Mouse (Mus musculus): ENCODE measurements at regions not wholly inside any gene's neighbourhood (a gene's known extent, or its start where the extent isn't known, plus 50 kb on each side); places are given as distances from the start of the nearest gene placed in this dataset.

DNA sequence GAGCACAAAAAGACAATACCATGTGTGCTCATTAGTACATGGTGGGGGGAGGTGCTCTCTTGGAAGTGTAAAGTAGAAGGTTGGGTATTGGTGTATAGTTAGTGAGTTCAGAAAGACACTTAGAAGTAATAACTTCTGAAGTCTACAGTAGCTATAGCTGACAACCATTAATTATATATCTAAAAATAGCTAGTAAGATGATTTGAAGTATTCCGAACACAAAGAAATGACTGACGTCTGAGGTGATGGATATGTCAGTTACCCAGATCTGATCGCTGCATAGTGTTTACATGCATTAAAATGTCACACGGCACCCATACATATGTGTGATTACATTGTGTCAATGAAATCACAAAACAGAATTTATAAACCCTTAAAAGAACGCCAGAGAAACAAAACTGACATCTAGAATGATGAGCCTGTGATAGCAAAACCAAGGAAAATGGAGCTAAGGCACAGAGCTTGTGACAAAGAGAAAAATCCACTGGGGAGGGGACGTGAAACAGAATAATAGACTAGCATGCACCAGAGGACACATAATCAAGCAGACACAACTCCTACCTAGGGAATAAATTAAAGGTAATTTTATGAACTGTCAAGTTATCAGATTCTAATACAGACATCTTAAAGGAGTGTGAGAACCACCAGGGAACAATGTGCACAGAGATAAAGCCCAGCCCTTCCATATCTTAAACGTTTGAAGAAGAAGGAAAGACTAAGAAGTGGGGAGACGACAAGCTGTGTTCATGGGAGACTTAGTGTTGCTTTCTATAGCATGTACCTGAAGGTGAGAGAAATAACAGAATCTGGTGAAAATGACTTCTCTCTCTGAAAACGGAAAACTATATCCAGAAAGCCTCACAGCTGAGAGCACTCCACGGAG, 142.5 kb upstream of the Tmtc1 start:
- Histone ChIP-seq H3K36me3 (replicated peaks in 1 of 2; ENCODE audit: control insufficient read depth in 1 of 2, insufficient read depth in 1 of 2, low read length in 1 of 2) (no peaks in the 10 kb centered on the region), H3K27ac (ENCODE audit: insufficient read depth, low read depth) (no peak overlapping the region), H3K9ac (ENCODE audit: insufficient read depth, low read depth) (no peak overlapping the region), H3K4me1 (ENCODE audit: control insufficient read depth in 1 of 2, insufficient read depth in 2 of 2) (no peaks in the 10 kb centered on the region), H3K4me3 (replicated peaks in 1 of 3; ENCODE audit: low read depth in 2 of 3, low read length in 2 of 3, poor library complexity in 1 of 3) (no peak overlapping the region), H3K9me3 (replicated peaks; ENCODE audit: low read length) (no peaks in the 10 kb centered on the region), H3K27me3 (replicated peaks) (no peaks in the 10 kb centered on the region), H3K4me2 (ENCODE audit: insufficient read depth, low read depth, poor library complexity, severe bottlenecking) (no peak overlapping the region; the same call in 1 of the 2 replicates), H3K79me2 (replicated peaks; ENCODE audit: control insufficient read depth, extremely low read depth, insufficient read depth, poor library complexity, severe bottlenecking) (no peaks in the 10 kb centered on the region)
- dilution Hi-C loops (cut with MboI; ENCODE audit: extremely low pct_ligation_motif_present, extremely low pct_unique_long_range_greater_than_20kb, low sequenced_read_pairs) (no loop called here), in situ Hi-C loops (cut with MboI; ENCODE audit: low pct_ligation_motif_present, low pct_unique_long_range_greater_than_20kb, low sequenced_read_pairs) (no loop called here)
- DNase-seq (ENCODE audit: extremely low read depth): no peak
- TF ChIP-seq KAT2A (IDR thresholded peaks at IDR 0.05; ENCODE audit: insufficient replicate concordance, low read length): no peak
- TF ChIP-seq MAFK (IDR thresholded peaks at IDR 0.05; ENCODE audit: insufficient replicate concordance, low read length): no peak
- TF ChIP-seq SIN3A (IDR thresholded peaks at IDR 0.05; ENCODE audit: low read length): no peak
- TF ChIP-seq JUN (IDR thresholded peaks at IDR 0.05; ENCODE audit: insufficient read depth, low read depth, low read length): no peak
- no peak for TF ChIP-seq ZC3H11A (IDR thresholded peaks at IDR 0.05; ENCODE audit: low read depth, low read length)
- no peak for TF ChIP-seq CTCF (conservative IDR thresholded peaks at IDR 0.05 in 1 of 2, IDR thresholded peaks at IDR 0.05 in 1 of 2; ENCODE audit: low read depth in 2 of 2, low read length in 2 of 2)
- no peak for TF ChIP-seq ETS1 (conservative IDR thresholded peaks at IDR 0.05; ENCODE audit: low read depth, low read length)
- TF ChIP-seq MAX (IDR thresholded peaks at IDR 0.05; ENCODE audit: low read length): no peak
- no peak for TF ChIP-seq ZMIZ1 (IDR thresholded peaks at IDR 0.05; ENCODE audit: low read depth, low read length)
- TF ChIP-seq TCF12 (IDR thresholded peaks at IDR 0.05; ENCODE audit: low read depth, low read length): no peak
- no peak for TF ChIP-seq ELF1 (IDR thresholded peaks at IDR 0.05; ENCODE audit: low read depth, low read length)
- no peak for TF ChIP-seq USF1 (IDR thresholded peaks at IDR 0.05; ENCODE audit: low read depth, low read length)
- no peak for TF ChIP-seq EP300 (IDR thresholded peaks at IDR 0.05; ENCODE audit: low read length)
- no peak for TF ChIP-seq HCFC1 (IDR thresholded peaks at IDR 0.05; ENCODE audit: low read depth, low read length)
- TF ChIP-seq MEF2A (IDR thresholded peaks at IDR 0.05; ENCODE audit: borderline replicate concordance, low read depth, low read length): no peak
- no peak for TF ChIP-seq USF2 (conservative IDR thresholded peaks at IDR 0.05; ENCODE audit: low read depth, low read length)
- TF ChIP-seq TBP (conservative IDR thresholded peaks at IDR 0.05; ENCODE audit: low read depth, low read length): no peak
- no peak for TF ChIP-seq PAX5 (IDR thresholded peaks at IDR 0.05; ENCODE audit: low read length)
- no peak for TF ChIP-seq CHD2 (IDR thresholded peaks at IDR 0.05; ENCODE audit: low read length)
- no peak for TF ChIP-seq GABPA (IDR thresholded peaks at IDR 0.05; ENCODE audit: insufficient replicate concordance, low read depth, low read length)

DNA sequence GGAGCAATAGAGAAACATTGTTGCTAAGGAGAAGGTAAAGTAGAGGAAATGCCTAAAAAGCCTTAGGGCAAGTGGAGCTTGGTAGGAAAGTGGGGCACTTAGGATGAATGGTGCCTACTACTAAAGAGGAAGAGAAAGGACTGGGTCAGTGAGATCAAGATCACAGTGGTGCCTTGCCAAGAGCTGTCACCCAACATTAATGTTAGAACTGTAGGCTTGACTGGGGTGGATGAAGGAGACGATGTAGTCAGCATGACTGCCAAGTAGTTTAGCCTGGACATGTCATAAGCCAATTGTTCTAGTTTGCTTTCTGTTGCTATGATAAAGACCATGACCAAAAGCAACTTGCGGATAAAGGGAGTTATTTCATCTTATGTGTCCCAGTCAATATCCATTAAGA, 139.9 kb upstream of the Tmtc1 start:
- no peak for DNase-seq (ENCODE audit: extremely low read depth)
- in situ Hi-C loops (cut with MboI; ENCODE audit: low pct_ligation_motif_present, low pct_unique_long_range_greater_than_20kb, low sequenced_read_pairs) (no loop called here), dilution Hi-C loops (cut with MboI; ENCODE audit: extremely low pct_ligation_motif_present, extremely low pct_unique_long_range_greater_than_20kb, low sequenced_read_pairs) (no loop called here)
- no peaks in the 10 kb centered on the region for H3K27me3 ChIP-seq (replicated peaks)
- H3K36me3 ChIP-seq (replicated peaks in 1 of 2; ENCODE audit: control insufficient read depth in 1 of 2, insufficient read depth in 1 of 2, low read length in 1 of 2): no peaks in the 10 kb centered on the region
- no peak overlapping the region for H3K4me3 ChIP-seq (replicated peaks in 1 of 3; ENCODE audit: low read depth in 2 of 3, low read length in 2 of 3, poor library complexity in 1 of 3)
- H3K79me2 ChIP-seq (replicated peaks; ENCODE audit: control insufficient read depth, extremely low read depth, insufficient read depth, poor library complexity, severe bottlenecking): no peaks in the 10 kb centered on the region
- no peak for TF ChIP-seq POLR2A (IDR thresholded peaks at IDR 0.05; ENCODE audit: low read depth, low read length)
- TF ChIP-seq E2F4 (IDR thresholded peaks at IDR 0.05; ENCODE audit: insufficient replicate concordance, low read depth, low read length): no peak
- no peak for TF ChIP-seq SMC3 (IDR thresholded peaks at IDR 0.05; ENCODE audit: low read depth, low read length)
- no peak for TF ChIP-seq MAZ (IDR thresholded peaks at IDR 0.05; ENCODE audit: low read depth, low read length)
- no peak for TF ChIP-seq ZC3H11A (IDR thresholded peaks at IDR 0.05; ENCODE audit: low read depth, low read length)
- TF ChIP-seq MYC (IDR thresholded peaks at IDR 0.05; ENCODE audit: low read depth, low read length): no peak
- TF ChIP-seq NRF1 (IDR thresholded peaks at IDR 0.05; ENCODE audit: low read depth, low read length): no peak
- TF ChIP-seq BHLHE40 (IDR thresholded peaks at IDR 0.05; ENCODE audit: low read depth, low read length): no peak
- no peak for TF ChIP-seq RAD21 (IDR thresholded peaks at IDR 0.05; ENCODE audit: low read depth, low read length)
- no peak for TF ChIP-seq TCF12 (IDR thresholded peaks at IDR 0.05; ENCODE audit: low read depth, low read length)
- TF ChIP-seq ETS1 (conservative IDR thresholded peaks at IDR 0.05; ENCODE audit: low read depth, low read length): no peak
- TF ChIP-seq IRF4 (IDR thresholded peaks at IDR 0.05; ENCODE audit: low read depth, low read length): no peak
- TF ChIP-seq ELF1 (IDR thresholded peaks at IDR 0.05; ENCODE audit: low read depth, low read length): no peak
- TF ChIP-seq ZNF384 (IDR thresholded peaks at IDR 0.05; ENCODE audit: low read depth, low read length): no peak
- no peak for TF ChIP-seq CHD1 (IDR thresholded peaks at IDR 0.05; ENCODE audit: low read depth, low read length)
- TF ChIP-seq JUN (IDR thresholded peaks at IDR 0.05; ENCODE audit: insufficient read depth, low read depth, low read length): no peak
- no peak overlapping the region for H3K27ac ChIP-seq (ENCODE audit: insufficient read depth, low read depth)
- H3K9ac ChIP-seq (ENCODE audit: insufficient read depth, low read depth): no peak overlapping the region
- H3K9me3 ChIP-seq (replicated peaks; ENCODE audit: low read length): no peaks in the 10 kb centered on the region
- no peaks in the 10 kb centered on the region for H3K4me1 ChIP-seq (ENCODE audit: control insufficient read depth in 1 of 2, insufficient read depth in 2 of 2)
- no peak overlapping the region for H3K4me2 ChIP-seq (ENCODE audit: insufficient read depth, low read depth, poor library complexity, severe bottlenecking)
